Mouse (Mus musculus): ENCODE results near the gene Tmem37. TPM values are rescaled to one million over a fixed set of nuclear protein-coding genes. Genes with fewer than 3 reads are reported as not detected.
A peak's percentile ranks its signal among the peaks of the same experiment; 100 is the strongest.

Tmem37 gene
- total and polyA plus RNA-seq, 3 experiments, result 5.6 to 9.0 (median 7.5) TPM

DNA sequence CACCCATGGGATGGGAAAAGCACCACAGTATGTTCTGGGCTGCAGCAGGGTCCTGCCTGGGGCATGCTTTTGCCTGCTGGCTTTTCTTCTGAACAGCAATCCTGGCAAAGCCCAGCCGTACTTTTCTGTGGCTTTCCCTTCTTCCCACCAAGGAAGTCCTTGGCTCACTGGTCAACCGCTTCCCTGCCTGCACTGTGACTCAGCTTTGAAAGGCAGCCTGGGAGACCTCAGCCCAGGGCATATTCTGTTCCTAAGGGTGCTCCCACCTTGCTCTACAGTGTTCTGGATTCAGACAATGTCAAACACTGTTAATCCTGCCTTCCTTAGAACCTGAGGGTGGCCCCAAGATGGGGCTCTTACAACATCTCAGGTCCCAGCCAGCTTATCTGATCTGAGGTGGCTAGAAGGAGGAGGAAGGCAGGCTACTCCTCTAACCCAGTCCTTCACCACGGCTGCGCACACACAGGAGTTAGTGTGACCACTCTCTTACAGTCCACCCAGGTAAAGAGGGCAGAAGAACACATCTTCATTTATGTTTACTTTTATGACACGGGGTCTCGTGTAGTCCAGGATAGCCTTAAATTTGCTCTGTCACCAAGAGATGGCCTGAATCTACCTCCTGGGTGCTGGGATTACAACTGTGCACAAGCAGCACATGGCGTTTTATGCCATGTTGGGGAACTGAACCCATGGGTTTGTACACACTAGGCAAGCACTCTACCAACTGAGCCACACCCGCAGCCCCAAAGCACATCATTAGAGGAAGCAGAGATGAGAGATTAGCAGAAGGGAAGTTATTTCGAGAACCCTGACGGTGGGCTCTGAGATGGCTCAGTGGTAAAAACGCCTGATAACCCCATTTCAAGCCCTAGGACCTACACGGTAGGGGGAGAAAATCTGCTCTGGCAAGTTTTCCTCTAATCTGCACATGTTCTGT lies 38.6 kb upstream of the Tmem37 start:
- H3K27me3 ChIP-seq (ENCODE audit: control insufficient read depth, insufficient read depth, low read length), result no peaks in the 10 kb centered on the region
- no peaks in the 10 kb centered on the region for H3K79me2 ChIP-seq (replicated peaks; ENCODE audit: control insufficient read depth, insufficient read depth, low read length)
- H3K36me3 ChIP-seq (ENCODE audit: control insufficient read depth, insufficient read depth, low read length), result peaks cover 2% of the 10 kb centered on the region
- H3K4me3 ChIP-seq, result no peak overlapping the region
- TF ChIP-seq EP300 (IDR thresholded peaks at IDR 0.05; ENCODE audit: insufficient read depth, low read depth, low read length) (no peak), CTCF (IDR thresholded peaks at IDR 0.05) (no peak), POLR2A (IDR thresholded peaks at IDR 0.05; ENCODE audit: insufficient read depth, low read depth, low read length) (no peak)
- no peak overlapping the region for H3K9ac ChIP-seq (ENCODE audit: low read depth, low read length)
- no peak for DNase-seq
- 79% methylated on average over 12 of the region's 12 CpGs for WGBS
- intact Hi-C loops (cut with DNase I), result no loop called here
- no peak overlapping the region for H3K27ac ChIP-seq
- peaks cover 4% of the 10 kb centered on the region for H3K4me1 ChIP-seq (ENCODE audit: control insufficient read depth, insufficient read depth, low read length)

DNA sequence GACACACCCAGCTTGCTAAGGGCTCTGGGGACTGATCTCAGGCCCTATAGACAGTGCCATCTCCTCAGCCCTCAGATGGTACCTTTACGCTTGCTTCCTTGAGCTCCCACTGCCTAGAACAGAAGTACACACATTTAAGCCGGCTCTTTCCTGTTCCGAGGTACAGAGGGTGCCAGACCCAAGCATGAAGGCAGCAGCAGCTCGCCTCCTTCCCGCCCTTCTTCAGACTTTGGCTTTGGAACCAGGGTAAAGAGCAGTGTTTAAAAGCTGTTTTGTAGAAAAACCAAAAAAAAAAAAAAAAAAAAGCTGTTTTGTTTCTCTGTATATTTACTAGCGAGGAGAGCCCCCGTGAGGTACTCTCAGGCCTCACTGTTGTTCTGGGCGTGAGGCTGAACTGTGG lies 37.9 kb upstream of the Tmem37 start:
- intact Hi-C loops (cut with DNase I), result no loop called here
- Histone ChIP-seq H3K79me2 (replicated peaks; ENCODE audit: control insufficient read depth, insufficient read depth, low read length) (no peaks in the 10 kb centered on the region), H3K4me1 (ENCODE audit: control insufficient read depth, insufficient read depth, low read length) (peaks cover 2% of the 10 kb centered on the region), H3K9ac (ENCODE audit: low read depth, low read length) (no peak overlapping the region), H3K36me3 (ENCODE audit: control insufficient read depth, insufficient read depth, low read length) (no peaks in the 10 kb centered on the region; the same call in none of the 2 replicates), H3K4me3 (no peak overlapping the region), H3K27ac (no peak overlapping the region), H3K27me3 (ENCODE audit: control insufficient read depth, insufficient read depth, low read length) (no peaks in the 10 kb centered on the region)
- no peak for TF ChIP-seq CTCF (IDR thresholded peaks at IDR 0.05)
- no peak for TF ChIP-seq POLR2A (IDR thresholded peaks at IDR 0.05; ENCODE audit: insufficient read depth, low read depth, low read length)
- TF ChIP-seq EP300 (IDR thresholded peaks at IDR 0.05; ENCODE audit: insufficient read depth, low read depth, low read length), result no peak
- no peak for DNase-seq
- WGBS, result 89% methylated on average over 8 of the region's 8 CpGs

DNA sequence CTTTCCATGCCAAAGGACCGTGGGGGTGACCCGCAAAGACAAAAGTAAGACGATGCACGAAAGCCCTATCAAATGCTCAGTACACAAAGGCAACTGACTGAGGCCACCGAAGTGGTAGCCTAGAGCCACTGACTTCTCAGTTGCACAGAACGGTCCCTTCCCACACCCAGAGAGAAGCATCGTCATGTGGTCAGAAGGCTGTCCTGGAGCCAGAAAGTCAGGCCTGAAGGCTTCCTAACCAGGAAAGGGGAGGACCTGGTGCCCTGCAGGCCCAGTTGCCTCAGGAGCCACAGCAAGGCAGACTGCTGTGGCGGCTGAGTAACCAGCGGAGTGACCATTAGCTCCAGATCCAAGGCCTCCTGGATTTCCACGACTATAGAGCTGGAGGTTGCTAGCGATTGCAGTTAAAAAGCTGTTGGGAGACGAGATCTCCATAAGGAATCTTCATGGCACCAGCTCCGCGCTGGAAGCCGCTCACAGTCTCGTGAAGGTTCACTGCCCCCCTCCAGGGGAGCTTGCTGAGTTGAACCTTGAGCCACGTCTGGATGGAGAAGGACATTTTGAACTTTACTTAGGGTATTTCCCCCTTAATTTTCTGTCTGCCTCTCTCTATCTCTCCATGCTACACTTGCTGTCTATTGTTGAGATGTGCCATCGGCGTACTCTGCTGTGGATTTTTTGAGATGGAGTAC lies 36.0 kb upstream of the Tmem37 start:
- Histone ChIP-seq H3K27me3 (ENCODE audit: control insufficient read depth, insufficient read depth, low read length) (no peaks in the 10 kb centered on the region), H3K4me1 (ENCODE audit: control insufficient read depth, insufficient read depth, low read length) (no peaks in the 10 kb centered on the region), H3K36me3 (ENCODE audit: control insufficient read depth, insufficient read depth, low read length) (no peaks in the 10 kb centered on the region; the same call in none of the 2 replicates), H3K27ac (no peak overlapping the region), H3K4me3 (no peak overlapping the region), H3K9ac (ENCODE audit: low read depth, low read length) (no peak overlapping the region), H3K79me2 (replicated peaks; ENCODE audit: control insufficient read depth, insufficient read depth, low read length) (no peaks in the 10 kb centered on the region)
- intact Hi-C loops (cut with DNase I), result no loop called here
- DNase-seq, result no peak
- WGBS, result 89% methylated on average over 19 of the region's 19 CpGs
- TF ChIP-seq POLR2A (IDR thresholded peaks at IDR 0.05; ENCODE audit: insufficient read depth, low read depth, low read length) (no peak), EP300 (IDR thresholded peaks at IDR 0.05; ENCODE audit: insufficient read depth, low read depth, low read length) (no peak), CTCF (IDR thresholded peaks at IDR 0.05) (no peak)

DNA sequence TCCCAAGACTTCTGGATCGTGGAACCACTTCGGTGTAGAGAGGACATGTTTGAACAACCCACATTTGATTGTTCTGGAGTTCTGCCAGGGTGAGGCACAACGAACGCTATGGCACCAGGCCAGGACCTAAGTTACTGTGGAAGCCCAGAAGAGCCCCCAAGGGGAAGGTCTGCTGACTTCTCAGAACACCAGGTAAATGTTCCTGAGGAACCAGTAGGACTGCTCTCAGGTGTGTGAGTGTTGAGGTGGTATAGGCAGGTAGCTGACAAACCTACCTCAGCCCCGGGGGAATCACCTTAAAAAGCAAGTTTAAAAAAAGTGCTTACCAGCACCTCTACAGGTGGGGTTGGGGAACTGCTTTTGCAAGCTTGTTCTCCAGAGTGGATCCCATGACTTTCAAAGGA lies 31.7 kb upstream of the Tmem37 start:
- DNase-seq, result no peak
- intact Hi-C loops (cut with DNase I), result no loop called here
- WGBS, result 27% methylated on average over 5 of the region's 5 CpGs
- Histone ChIP-seq H3K27me3 (ENCODE audit: control insufficient read depth, insufficient read depth, low read length) (no peaks in the 10 kb centered on the region), H3K4me1 (ENCODE audit: control insufficient read depth, insufficient read depth, low read length) (no peaks in the 10 kb centered on the region), H3K9ac (ENCODE audit: low read depth, low read length) (no peak overlapping the region), H3K4me3 (no peak overlapping the region), H3K27ac (no peak overlapping the region), H3K36me3 (ENCODE audit: control insufficient read depth, insufficient read depth, low read length) (no peaks in the 10 kb centered on the region), H3K79me2 (replicated peaks; ENCODE audit: control insufficient read depth, insufficient read depth, low read length) (no peaks in the 10 kb centered on the region)
- TF ChIP-seq CTCF (IDR thresholded peaks at IDR 0.05), result 0 out of 2 replicates have a peak, but pooled peaks have one; percentile 18
- TF ChIP-seq EP300 (IDR thresholded peaks at IDR 0.05; ENCODE audit: insufficient read depth, low read depth, low read length), result no peak

DNA sequence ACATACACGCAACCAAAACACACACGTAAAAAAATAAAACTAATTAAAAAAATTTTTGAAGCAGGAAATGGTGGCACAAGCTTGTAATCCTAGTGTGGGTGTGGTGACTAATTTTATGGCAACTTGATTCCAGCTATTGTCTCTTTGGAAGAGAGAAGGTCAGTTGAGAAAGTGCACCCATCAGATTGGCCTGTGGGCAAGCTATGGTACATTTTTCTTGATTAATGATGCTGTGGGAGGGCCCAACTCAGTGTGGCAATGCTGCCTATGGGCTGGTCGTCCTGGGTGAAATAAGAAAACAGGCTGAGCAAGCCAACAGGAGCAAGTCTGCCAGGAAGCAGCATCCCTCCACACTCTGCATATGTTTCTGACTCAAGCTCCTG lies 27.3 kb upstream of the Tmem37 start:
- Histone ChIP-seq H3K27ac (no peak overlapping the region), H3K4me3 (no peak overlapping the region), H3K36me3 (ENCODE audit: control insufficient read depth, insufficient read depth, low read length) (no peaks in the 10 kb centered on the region), H3K4me1 (ENCODE audit: control insufficient read depth, insufficient read depth, low read length) (no peaks in the 10 kb centered on the region), H3K27me3 (ENCODE audit: control insufficient read depth, insufficient read depth, low read length) (no peaks in the 10 kb centered on the region), H3K9ac (ENCODE audit: low read depth, low read length) (no peak overlapping the region), H3K79me2 (replicated peaks; ENCODE audit: control insufficient read depth, insufficient read depth, low read length) (no peaks in the 10 kb centered on the region)
- no peak for TF ChIP-seq CTCF (IDR thresholded peaks at IDR 0.05)
- no peak for TF ChIP-seq EP300 (IDR thresholded peaks at IDR 0.05; ENCODE audit: insufficient read depth, low read depth, low read length)
- TF ChIP-seq POLR2A (IDR thresholded peaks at IDR 0.05; ENCODE audit: insufficient read depth, low read depth, low read length), result no peak
- intact Hi-C loops (cut with DNase I), result no loop called here
- DNase-seq, result no peak
- 79% methylated on average over 3 of the region's 3 CpGs for WGBS
